Mouse (Mus musculus): ENCODE data around the gene Ocm. TPM values are rescaled to one million over a fixed set of nuclear protein-coding genes. Genes with fewer than 3 reads are reported as not detected.
A peak's percentile ranks its signal among the peaks of the same experiment; 100 is the strongest.
"Not testable (repeated sequence)": the region's sequence is repeated elsewhere in the genome, so short reads cannot be mapped to it uniquely, and the experiment has no call there.

The Ocm gene
- polyA plus RNA-seq, 1 experiment from 2014 or later, result not detected

DNA sequence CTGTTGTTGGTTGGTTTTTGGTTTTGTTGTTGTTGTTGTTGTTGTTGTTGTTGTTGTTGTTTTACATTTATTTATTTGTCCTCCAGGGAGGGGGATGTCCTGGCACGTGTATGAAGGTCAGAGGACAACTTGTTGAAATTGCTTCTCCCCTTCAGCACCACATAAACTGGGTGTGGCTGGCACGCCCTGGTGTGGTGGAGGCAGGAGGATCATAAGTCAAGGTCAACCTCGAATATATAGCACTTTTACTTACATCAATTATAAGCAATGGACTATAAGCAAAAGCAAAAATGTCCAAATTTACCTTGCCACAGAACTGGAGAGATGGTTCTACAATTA is 11.2 kb downstream of the Ocm start:
- Histone ChIP-seq H3K9ac (ENCODE audit: low read length) (no peak overlapping the region), H3K27me3 (replicated peaks; ENCODE audit: control insufficient read depth, insufficient read depth, low read length) (no peaks in the 10 kb centered on the region), H3K36me3 (ENCODE audit: control insufficient read depth, insufficient read depth, low read length) (peaks cover 24% of the 10 kb centered on the region), H3K27ac (ENCODE audit: low read depth, low read length) (no peak overlapping the region), H3K4me1 (ENCODE audit: control insufficient read depth, insufficient read depth, low read length) (0 out of 2 replicates have a peak, but pooled peaks cover 4% of the 10 kb centered on the region), H3K4me3 (ENCODE audit: low read depth, low read length) (0 out of 2 replicates have a peak overlapping the region, but pooled peaks have one; percentile 93), H3K9me3 (replicated peaks; ENCODE audit: control insufficient read depth, low read length) (no peaks in the 10 kb centered on the region), H3K4me2 (ENCODE audit: low read length) (peak overlapping the region; percentile 54)
- 76% methylated on average over 3 of the region's 3 CpGs for WGBS
- DNase-seq (ENCODE audit: low spot score) (no peak), ATAC-seq (peak; percentile 45; the same call in 1 of the 2 replicates)

DNA sequence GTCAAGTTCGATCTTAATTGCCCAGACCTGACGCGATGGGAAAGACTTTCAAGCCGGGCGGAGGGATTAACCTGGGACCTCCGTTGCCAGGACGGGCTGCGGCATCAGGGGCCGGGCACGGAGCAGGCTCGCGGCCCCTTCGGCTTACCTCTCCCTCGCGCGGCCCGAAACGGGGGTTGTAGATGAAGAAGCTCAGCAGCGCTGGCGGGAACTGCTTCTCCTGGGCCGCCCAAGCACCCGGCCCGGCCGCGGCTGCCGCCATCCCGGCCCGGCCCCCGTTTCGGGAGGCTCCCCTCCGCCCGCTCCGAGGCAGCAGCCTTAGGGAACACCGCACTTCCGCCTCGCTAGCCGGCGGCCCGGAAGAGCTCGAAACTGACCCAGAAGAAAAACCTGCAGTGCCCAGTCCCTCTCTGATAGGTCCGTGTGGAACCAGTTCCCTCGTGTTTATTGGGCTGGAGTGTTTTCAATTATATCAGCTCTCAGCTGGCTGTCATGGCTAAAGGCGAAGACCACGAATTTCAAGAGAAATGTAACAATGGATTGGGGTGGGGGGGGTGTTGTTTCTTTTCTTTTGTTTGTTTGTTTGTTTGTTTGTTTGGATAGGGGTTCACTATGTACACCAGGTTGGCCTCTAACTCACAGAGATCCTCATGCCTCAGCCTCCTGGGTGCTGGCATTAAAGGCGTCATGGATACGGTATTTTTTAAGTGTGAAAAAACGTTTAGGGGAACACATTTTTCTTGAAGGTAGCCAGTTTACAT is 11.7 kb downstream of the Ocm start, which contains the start of gene Ccz1:
TSS of gene Ccz1 (minus strand) at position 327 of the 761 bp plus-strand sequence.
- Histone ChIP-seq H3K9me3 (replicated peaks; ENCODE audit: control insufficient read depth, low read length) (no peaks in the 10 kb centered on the region), H3K27ac (ENCODE audit: low read depth, low read length) (peak within 1 kb of the TSS; percentile 72), H3K4me1 (ENCODE audit: control insufficient read depth, insufficient read depth, low read length) (0 out of 2 replicates have a peak, but pooled peaks cover 4% of the 10 kb centered on the region), H3K36me3 (ENCODE audit: control insufficient read depth, insufficient read depth, low read length) (peaks cover 28% of the 10 kb centered on the region), H3K4me2 (ENCODE audit: low read length) (peak within 1 kb of the TSS; percentile 54), H3K27me3 (replicated peaks; ENCODE audit: control insufficient read depth, insufficient read depth, low read length) (no peaks in the 10 kb centered on the region), H3K9ac (ENCODE audit: low read length) (peak within 1 kb of the TSS; percentile 85), H3K4me3 (ENCODE audit: low read depth, low read length) (peak within 1 kb of the TSS; percentile 93)
- ATAC-seq, result peak; percentile 100
- peak; percentile 94 for DNase-seq (ENCODE audit: low spot score)
- 3% methylated on average over 45 of the region's 47 CpGs for WGBS

- peak overlapping the region; percentile 54 for H3K4me2 ChIP-seq (ENCODE audit: low read length)
- not testable (repeated sequence) for DNase-seq (ENCODE audit: low spot score); H3K27ac ChIP-seq (ENCODE audit: low read depth, low read length); H3K9ac ChIP-seq (ENCODE audit: low read length); ATAC-seq; H3K27me3 ChIP-seq (replicated peaks; ENCODE audit: control insufficient read depth, insufficient read depth, low read length); H3K4me1 ChIP-seq (ENCODE audit: control insufficient read depth, insufficient read depth, low read length); H3K9me3 ChIP-seq (replicated peaks; ENCODE audit: control insufficient read depth, low read length)
- WGBS, result 70% methylated on average over 12 of the region's 13 CpGs
- H3K36me3 ChIP-seq (ENCODE audit: control insufficient read depth, insufficient read depth, low read length), result peaks cover 40% of the 10 kb centered on the region
- H3K4me3 ChIP-seq (ENCODE audit: low read depth, low read length), result peak overlapping the region; percentile 93
Observed at GRCm38 (mm10) chr5:144013366-144014134, 12.9 kb downstream of the Ocm start.

DNA sequence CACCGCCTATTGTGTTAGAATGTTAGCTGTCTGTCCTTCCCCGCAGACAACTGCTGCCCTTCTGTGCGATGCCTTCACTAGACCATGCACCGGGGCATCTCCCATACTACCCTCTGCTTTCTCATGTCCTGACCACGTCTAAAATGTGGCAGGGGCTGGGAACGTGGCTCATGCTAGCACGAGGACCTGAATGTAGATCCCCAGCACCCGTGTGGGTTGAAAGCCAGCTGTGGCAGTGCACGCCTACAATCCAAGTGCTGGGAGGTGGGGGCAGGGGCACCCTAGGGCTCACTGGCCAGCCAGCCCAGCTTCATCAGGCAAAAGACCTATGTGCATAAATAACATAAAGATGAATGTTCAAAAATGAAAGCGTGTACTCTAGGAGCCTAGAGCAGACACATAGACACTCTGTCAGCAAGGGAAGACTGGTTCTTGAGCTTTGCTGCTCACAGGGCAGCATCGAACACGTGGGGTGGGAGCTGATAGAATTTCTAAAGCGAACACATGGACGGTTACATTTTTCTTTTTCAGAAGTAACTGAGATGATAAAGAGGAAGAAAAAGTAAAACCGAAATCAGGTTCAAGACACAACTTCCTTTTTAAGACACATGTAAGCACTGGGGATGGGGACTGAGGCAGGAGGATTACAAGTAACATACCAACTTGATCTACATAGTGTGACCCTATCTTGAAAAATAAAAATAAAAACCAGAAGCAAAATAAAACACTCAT is 23.8 kb downstream of the Ocm start:
- Histone ChIP-seq H3K36me3 (ENCODE audit: control insufficient read depth, insufficient read depth, low read length) (peaks cover 88% of the 10 kb centered on the region), H3K4me3 (ENCODE audit: low read depth, low read length) (no peak overlapping the region), H3K27me3 (replicated peaks; ENCODE audit: control insufficient read depth, insufficient read depth, low read length) (no peaks in the 10 kb centered on the region), H3K4me1 (ENCODE audit: control insufficient read depth, insufficient read depth, low read length) (no peaks in the 10 kb centered on the region), H3K27ac (ENCODE audit: low read depth, low read length) (no peak overlapping the region), H3K9ac (ENCODE audit: low read length) (no peak overlapping the region), H3K4me2 (ENCODE audit: low read length) (no peak overlapping the region), H3K9me3 (replicated peaks; ENCODE audit: control insufficient read depth, low read length) (no peaks in the 10 kb centered on the region)
- no peak for DNase-seq (ENCODE audit: low spot score)
- ATAC-seq, result no peak
- 93% methylated on average over 15 of the region's 15 CpGs for WGBS

DNA sequence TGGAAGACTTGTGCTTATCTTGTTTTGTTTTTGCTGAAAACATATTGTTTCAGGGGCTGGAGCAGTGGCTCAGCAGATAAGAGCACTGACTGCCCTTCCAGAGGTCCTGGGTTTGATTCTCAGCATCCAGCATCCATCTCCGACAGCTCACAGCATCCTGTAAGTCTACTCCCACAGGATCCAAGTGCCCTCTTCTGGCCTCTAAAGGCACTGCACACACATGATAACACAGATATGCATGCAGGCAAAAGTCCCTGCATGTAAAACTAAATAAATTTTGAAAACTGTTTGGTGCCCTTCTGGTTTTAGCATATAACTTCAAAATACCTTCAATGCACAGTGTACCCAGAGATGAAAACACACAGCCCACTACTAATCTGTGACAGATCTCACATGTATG is 27.1 kb downstream of the Ocm start:
- no peaks in the 10 kb centered on the region for H3K27me3 ChIP-seq (replicated peaks; ENCODE audit: control insufficient read depth, insufficient read depth, low read length)
- no peaks in the 10 kb centered on the region for H3K9me3 ChIP-seq (replicated peaks; ENCODE audit: control insufficient read depth, low read length)
- peaks cover 96% of the 10 kb centered on the region for H3K36me3 ChIP-seq (ENCODE audit: control insufficient read depth, insufficient read depth, low read length)
- no peak overlapping the region for H3K27ac ChIP-seq (ENCODE audit: low read depth, low read length)
- H3K4me3 ChIP-seq (ENCODE audit: low read depth, low read length), result no peak overlapping the region
- ATAC-seq (no peak), DNase-seq (ENCODE audit: low spot score) (no peak)
- H3K4me1 ChIP-seq (ENCODE audit: control insufficient read depth, insufficient read depth, low read length), result no peaks in the 10 kb centered on the region
- WGBS, result 79% methylated on average over 1 of the region's 1 CpGs
- no peak overlapping the region for H3K9ac ChIP-seq (ENCODE audit: low read length)
- H3K4me2 ChIP-seq (ENCODE audit: low read length), result no peak overlapping the region

DNA sequence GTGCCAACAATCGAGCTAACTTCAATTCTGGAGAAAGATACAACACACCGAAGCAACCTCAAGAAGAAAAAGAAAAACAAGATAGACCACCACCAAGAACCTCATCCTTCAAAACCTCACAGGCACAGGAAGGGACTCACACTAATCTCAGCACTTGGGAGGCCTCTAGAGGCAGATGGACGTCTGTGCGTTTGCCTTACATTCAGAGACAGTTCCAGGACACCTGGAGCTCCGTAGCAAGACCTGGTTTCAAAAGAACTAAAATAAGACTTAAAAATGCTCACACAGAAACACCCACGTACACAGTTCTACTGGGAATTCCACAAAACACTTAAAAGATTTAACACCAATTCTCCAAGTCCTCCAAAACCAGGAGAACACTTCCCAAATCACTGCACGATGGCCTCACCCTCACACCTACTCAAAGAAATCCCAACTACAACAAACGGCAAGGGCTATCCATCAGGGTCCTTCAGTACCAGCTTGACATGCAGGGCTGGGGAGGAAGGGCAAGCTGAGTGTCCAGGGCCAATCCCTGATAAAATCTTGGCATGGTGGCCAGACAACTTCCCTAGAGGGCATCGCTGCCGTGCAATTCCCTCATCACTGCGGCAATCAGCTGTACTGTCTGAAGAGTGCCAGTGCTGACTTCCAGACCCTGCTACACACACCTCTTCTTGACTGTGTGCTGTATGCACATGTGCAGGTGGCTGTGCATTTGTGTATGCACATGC is 31.7 kb downstream of the Ocm start:
- DNase-seq (ENCODE audit: low spot score) (no peak), ATAC-seq (no peak)
- no peaks in the 10 kb centered on the region for H3K9me3 ChIP-seq (replicated peaks; ENCODE audit: control insufficient read depth, low read length)
- no peak overlapping the region for H3K4me3 ChIP-seq (ENCODE audit: low read depth, low read length)
- no peaks in the 10 kb centered on the region for H3K27me3 ChIP-seq (replicated peaks; ENCODE audit: control insufficient read depth, insufficient read depth, low read length)
- no peak overlapping the region for H3K4me2 ChIP-seq (ENCODE audit: low read length)
- H3K27ac ChIP-seq (ENCODE audit: low read depth, low read length), result no peak overlapping the region
- no peaks in the 10 kb centered on the region for H3K4me1 ChIP-seq (ENCODE audit: control insufficient read depth, insufficient read depth, low read length)
- H3K36me3 ChIP-seq (ENCODE audit: control insufficient read depth, insufficient read depth, low read length), result peaks cover 97% of the 10 kb centered on the region
- no peak overlapping the region for H3K9ac ChIP-seq (ENCODE audit: low read length)
- WGBS, result 81% methylated on average over 11 of the region's 11 CpGs

GRCm38 (mm10) chr5:143993849-143994248 is 32.6 kb downstream of the Ocm start:
- H3K27ac ChIP-seq (ENCODE audit: low read depth, low read length), result no peak overlapping the region
- no peak for DNase-seq (ENCODE audit: low spot score)
- WGBS, result 96% methylated on average over 5 of the region's 5 CpGs
- H3K9me3 ChIP-seq (replicated peaks; ENCODE audit: control insufficient read depth, low read length), result no peaks in the 10 kb centered on the region
- H3K4me3 ChIP-seq (ENCODE audit: low read depth, low read length), result no peak overlapping the region
- no peak overlapping the region for H3K9ac ChIP-seq (ENCODE audit: low read length)
- H3K4me2 ChIP-seq (ENCODE audit: low read length), result no peak overlapping the region
- no peak for ATAC-seq
- no peaks in the 10 kb centered on the region for H3K4me1 ChIP-seq (ENCODE audit: control insufficient read depth, insufficient read depth, low read length)
- peaks cover 97% of the 10 kb centered on the region for H3K36me3 ChIP-seq (ENCODE audit: control insufficient read depth, insufficient read depth, low read length)
- no peaks in the 10 kb centered on the region for H3K27me3 ChIP-seq (replicated peaks; ENCODE audit: control insufficient read depth, insufficient read depth, low read length)

- Histone ChIP-seq H3K4me2 (ENCODE audit: low read length) (no peak overlapping the region), H3K4me1 (ENCODE audit: control insufficient read depth, insufficient read depth, low read length) (no peaks in the 10 kb centered on the region), H3K27me3 (replicated peaks; ENCODE audit: control insufficient read depth, insufficient read depth, low read length) (no peaks in the 10 kb centered on the region), H3K9ac (ENCODE audit: low read length) (no peak overlapping the region), H3K9me3 (replicated peaks; ENCODE audit: control insufficient read depth, low read length) (no peaks in the 10 kb centered on the region), H3K27ac (ENCODE audit: low read depth, low read length) (no peak overlapping the region), H3K36me3 (ENCODE audit: control insufficient read depth, insufficient read depth, low read length) (peaks cover 97% of the 10 kb centered on the region), H3K4me3 (ENCODE audit: low read depth, low read length) (no peak overlapping the region)
- DNase-seq (ENCODE audit: low spot score) (no peak), ATAC-seq (no peak)
- WGBS, result 91% methylated on average over 8 of the region's 8 CpGs
Observed at GRCm38 (mm10) chr5:143993260-143993659, 33.2 kb downstream of the Ocm start.
